Mouse (Mus musculus) gastrocnemius, postnatal 25 days (tissue): Measurements from ENCODE around the gene Zfp652. TPM values are rescaled to one million over a fixed set of nuclear protein-coding genes. Genes with fewer than 3 reads are reported as not detected.
A peak's percentile ranks its signal among the peaks of the same experiment; 100 is the strongest.

Experiments used
- DNase-seq: peaks from one replicate; pipeline ENCODE4 v3.0.0; 2022
- total RNA-seq, 2 experiments: library from RNA; stranded (reverse); gene quantifications; 1 replicate in 1 of 2; 2 replicates in 1 of 2; pipeline ENCODE4 v1.2.3; 2021

Zfp652 gene
- total RNA-seq, 2 experiments from 2014 or later: 62.2 to 71.7 TPM

- no peak for DNase-seq
Observed at GRCm38 (mm10) chr11:95768244-95768643, 55.8 kb downstream of the Zfp652 start.

DNA sequence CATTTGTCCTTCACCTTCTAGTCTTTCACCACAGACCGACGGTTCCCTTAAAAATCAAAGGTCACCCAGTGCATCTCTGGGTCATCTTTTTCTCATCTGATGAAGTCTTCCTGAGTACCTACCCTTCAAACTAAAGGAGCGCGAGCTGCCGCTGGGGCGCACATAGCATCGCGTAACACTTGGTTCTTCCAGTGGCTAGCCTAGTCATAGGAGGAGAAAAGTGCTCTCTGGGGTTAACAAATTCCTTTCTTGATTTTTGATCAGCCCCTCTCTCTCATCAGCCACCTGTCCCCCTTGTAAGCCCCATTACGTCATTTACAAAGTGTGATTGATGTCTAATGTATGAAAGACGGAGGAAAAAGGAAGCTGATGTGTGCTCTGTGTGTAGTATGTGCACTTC lies 56.7 kb downstream of the Zfp652 start:
- no peak for DNase-seq

- no peak for DNase-seq
Observed at GRCm38 (mm10) chr11:95770720-95771364, 58.4 kb downstream of the Zfp652 start.

DNA sequence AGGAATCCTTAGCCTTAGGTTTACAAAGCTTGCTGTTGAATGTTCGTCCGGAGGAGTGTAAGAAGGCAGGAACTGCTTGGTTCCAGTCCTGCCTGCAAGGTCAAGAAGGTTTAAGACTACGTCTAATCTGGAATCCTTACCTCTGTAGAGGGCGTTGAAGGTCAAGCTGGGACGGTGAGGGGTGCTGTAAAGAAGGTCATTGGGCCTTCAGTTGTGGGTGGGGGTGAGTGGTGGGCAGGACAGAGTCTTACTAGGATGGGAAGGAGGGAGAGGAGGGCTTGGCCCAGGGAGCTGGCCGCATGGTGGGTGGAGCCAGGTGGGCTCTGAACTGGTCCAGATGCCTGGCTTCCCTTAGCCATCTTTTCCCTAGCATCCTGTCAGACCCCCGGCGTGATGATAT lies 59.2 kb downstream of the Zfp652 start:
- DNase-seq: no peak

GRCm38 (mm10) chr11:95773264-95773663 lies 60.8 kb downstream of the Zfp652 start:
- DNase-seq: no peak

GRCm38 (mm10) chr11:95777323-95778297 lies 65.1 kb downstream of the Zfp652 start:
- DNase-seq: peak; percentile 78

GRCm38 (mm10) chr11:95778831-95779251 lies 66.4 kb downstream of the Zfp652 start:
- DNase-seq: no peak

- no peak for DNase-seq
Observed at GRCm38 (mm10) chr11:95779366-95779765, 66.9 kb downstream of the Zfp652 start.

GRCm38 (mm10) chr11:95780480-95780879 lies 68.0 kb downstream of the Zfp652 start:
- DNase-seq: no peak

DNA sequence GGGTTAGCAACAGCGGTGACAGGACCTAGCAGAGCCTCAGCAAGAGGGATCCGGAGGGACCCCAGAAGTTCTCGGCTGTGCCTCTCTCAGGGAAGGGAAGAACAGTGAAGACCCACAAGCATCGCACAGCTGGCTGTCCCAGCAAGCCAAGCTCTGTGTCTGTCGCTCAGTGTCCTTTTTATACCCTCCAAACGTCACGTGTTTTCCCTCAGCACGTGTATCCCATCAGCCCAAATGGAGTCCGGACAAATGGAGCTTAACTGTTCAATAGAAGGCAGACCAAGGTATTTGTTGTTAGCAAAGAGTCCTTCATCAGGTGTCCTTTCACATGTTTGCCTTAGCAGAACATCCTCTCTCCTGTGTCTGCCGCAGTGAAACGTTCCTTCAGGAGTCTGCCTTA lies 69.1 kb downstream of the Zfp652 start:
- DNase-seq: no peak

DNA sequence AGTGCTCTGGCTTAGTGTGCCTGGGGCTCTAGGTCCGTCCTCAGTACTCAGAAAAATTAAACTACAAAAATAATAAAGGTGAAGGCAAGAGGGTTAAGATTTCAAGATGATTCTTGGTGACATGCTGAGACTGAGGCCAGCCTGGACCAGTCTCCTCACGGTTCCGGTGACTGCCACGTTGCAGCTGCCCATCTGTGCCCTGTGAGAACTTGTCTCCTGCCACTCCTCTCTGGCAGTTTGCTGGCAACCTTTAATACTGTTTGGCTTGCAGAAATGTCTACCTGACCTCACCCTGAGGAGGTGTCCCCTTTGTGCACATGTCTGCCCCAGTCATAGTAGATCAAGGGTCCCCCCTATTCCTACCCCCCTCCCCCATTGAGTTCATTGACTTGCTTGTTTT lies 71.0 kb downstream of the Zfp652 start:
- no peak for DNase-seq

GRCm38 (mm10) chr11:95783958-95784357 lies 71.5 kb downstream of the Zfp652 start:
- DNase-seq: no peak

DNA sequence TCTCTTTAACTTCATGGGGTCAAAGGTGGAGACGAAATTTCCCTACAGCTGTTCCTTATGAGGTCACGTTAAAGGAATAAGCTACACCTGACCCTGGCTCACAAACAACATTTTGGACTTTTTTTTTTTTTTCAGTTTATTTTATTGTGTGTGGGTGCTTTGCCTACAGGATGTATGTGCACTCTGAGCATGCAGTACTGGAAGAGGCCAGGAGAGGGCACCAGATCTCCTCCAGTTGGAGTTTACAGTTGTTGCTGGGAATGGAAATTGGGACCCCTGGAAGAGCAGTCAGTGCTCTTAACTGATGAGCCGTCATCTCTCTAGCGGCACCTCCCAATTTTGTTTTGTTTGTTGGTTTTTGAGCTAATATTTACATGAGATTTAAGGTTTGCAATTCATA lies 73.2 kb downstream of the Zfp652 start:
- no peak for DNase-seq

- no peak for DNase-seq
Observed at GRCm38 (mm10) chr11:95786511-95786910, 74.0 kb downstream of the Zfp652 start.

GRCm38 (mm10) chr11:95789451-95789891 lies 77.0 kb downstream of the Zfp652 start:
- DNase-seq: no peak

DNA sequence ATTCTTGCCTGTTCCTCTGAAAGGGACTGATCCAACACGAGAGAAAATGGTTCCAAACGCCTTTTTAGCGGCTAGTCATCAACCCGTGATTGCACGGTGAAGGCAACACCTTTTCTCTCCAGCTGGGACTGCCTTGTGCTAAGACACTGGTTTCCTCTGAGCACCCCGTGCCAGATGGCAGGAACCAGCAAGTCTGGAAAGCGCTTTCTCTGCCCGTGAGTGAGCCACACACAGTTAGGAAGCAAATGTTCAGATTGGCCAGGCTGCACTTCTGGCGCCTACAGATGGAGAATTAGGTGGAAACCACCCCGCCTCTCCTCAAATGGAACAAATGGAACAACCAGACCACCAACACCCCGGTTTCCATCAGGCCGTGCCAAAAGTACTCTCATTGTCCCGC lies 79.3 kb downstream of the Zfp652 start:
- peak; percentile 59 for DNase-seq

GRCm38 (mm10) chr11:95792950-95793509 lies 80.6 kb downstream of the Zfp652 start:
- no peak for DNase-seq

DNA sequence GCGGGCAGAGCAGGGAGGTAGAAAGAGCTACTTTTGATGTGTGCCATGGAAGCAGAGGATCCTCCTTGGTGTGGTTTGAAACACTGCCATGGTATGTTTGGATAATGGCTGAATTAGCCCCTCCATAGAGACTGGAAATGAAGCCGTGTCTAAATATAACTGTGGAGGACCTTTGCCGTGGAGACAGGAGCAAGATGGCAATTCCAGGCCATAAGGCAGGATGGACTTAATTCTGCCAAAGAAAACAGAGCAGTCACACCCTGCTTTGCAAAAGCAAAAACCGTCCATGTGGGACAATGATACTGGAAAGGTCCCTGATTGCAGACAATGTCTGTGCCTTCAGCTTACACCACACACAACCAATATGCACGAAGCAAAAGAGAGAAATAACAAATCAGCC lies 81.7 kb downstream of the Zfp652 start:
- DNase-seq: no peak

GRCm38 (mm10) chr11:95795582-95795981 lies 83.1 kb downstream of the Zfp652 start:
- DNase-seq: peak; percentile 46

- no peak for DNase-seq
Observed at GRCm38 (mm10) chr11:95805010-95805409, 92.5 kb downstream of the Zfp652 start.

GRCm38 (mm10) chr11:95805527-95805926 lies 93.1 kb downstream of the Zfp652 start:
- no peak for DNase-seq

GRCm38 (mm10) chr11:95807884-95808283 lies 95.4 kb downstream of the Zfp652 start:
- DNase-seq: no peak

GRCm38 (mm10) chr11:95808448-95809011 lies 96.1 kb downstream of the Zfp652 start:
- DNase-seq: peak; percentile 75
